Mouse (Mus musculus) myocyte (in vitro differentiated cells): ENCODE measurements at regions not wholly inside any gene's neighbourhood (a gene's known extent, or its start where the extent isn't known, plus 50 kb on each side); places are given as distances from the start of the nearest gene placed in this dataset.

Source experiments
- E2F4 ChIP-seq: IDR thresholded peaks from one replicate; pipeline ENCODE4 v1.6.1; 2011; ENCODE audit warnings: mild to moderate bottlenecking, control low read depth, moderate library complexity; ENCODE audit not compliant: insufficient read depth
- MAX ChIP-seq: IDR thresholded peaks from one replicate; pipeline ENCODE4 v1.6.1; 2011; ENCODE audit warnings: low read depth, mild to moderate bottlenecking, control low read depth
- MYOD1 ChIP-seq, 3 experiments: IDR thresholded peaks; one replicate each; pipeline ENCODE4 v1.6.1; 2011; ENCODE audit warnings: control low read depth in 2 of 3, low read depth in 2 of 3, mild to moderate bottlenecking in 2 of 3, moderate library complexity in 1 of 3; ENCODE audit not compliant: insufficient read length in 2 of 3, control insufficient read depth in 1 of 3
- MYOG ChIP-seq, 3 experiments: IDR thresholded peaks; one replicate each; pipeline ENCODE4 v1.6.1; 2011; ENCODE audit warnings: control low read depth in 2 of 3, low read depth in 2 of 3, mild to moderate bottlenecking in 2 of 3; ENCODE audit not compliant: insufficient read length in 2 of 3, control insufficient read depth in 1 of 3, insufficient read depth in 1 of 3
- POLR2A ChIP-seq: IDR thresholded peaks from one replicate; pipeline ENCODE4 v1.6.1; 2011; ENCODE audit warnings: low read depth, mild to moderate bottlenecking, control low read depth, moderate library complexity; ENCODE audit not compliant: insufficient read length
- POLR2AphosphoS2 ChIP-seq: IDR thresholded peaks from one replicate; pipeline ENCODE4 v1.6.1; 2011; ENCODE audit warnings: low read depth, control low read depth; ENCODE audit not compliant: insufficient read length
- SRF ChIP-seq: IDR thresholded peaks from one replicate; pipeline ENCODE4 v1.6.1; 2011; ENCODE audit warnings: low read depth; ENCODE audit not compliant: control insufficient read depth, insufficient read length
- TCF12 ChIP-seq: IDR thresholded peaks from one replicate; pipeline ENCODE4 v1.6.1; 2011; ENCODE audit warnings: mild to moderate bottlenecking, control low read depth; ENCODE audit not compliant: poor library complexity, insufficient read depth, severe bottlenecking
- USF1 ChIP-seq: IDR thresholded peaks from one replicate; pipeline ENCODE4 v1.6.1; 2011; ENCODE audit warnings: low read depth, mild to moderate bottlenecking, control low read depth, moderate library complexity

- TF ChIP-seq MYOD1 (IDR thresholded peaks at IDR 0.05; ENCODE audit: control insufficient read depth in 1 of 3, insufficient read length in 2 of 3, low read depth in 2 of 3), result no peak
- no peak for TF ChIP-seq POLR2A
- TF ChIP-seq MYOG (IDR thresholded peaks at IDR 0.05; ENCODE audit: control insufficient read depth in 1 of 3, insufficient read depth in 1 of 3, insufficient read length in 2 of 3, low read depth in 2 of 3), result no peak
- no peak for TF ChIP-seq POLR2AphosphoS2
- TF ChIP-seq SRF, result no peak
- TF ChIP-seq MAX, result no peak
- no peak for TF ChIP-seq E2F4
- no peak for TF ChIP-seq USF1
- TF ChIP-seq TCF12, result no peak
Observed at GRCm38 (mm10) chr13:39774111-39774510, 587.1 kb downstream of the Ofcc1 start.
